Mouse (Mus musculus): Measurements from ENCODE around the gene Arid5b.

DNA sequence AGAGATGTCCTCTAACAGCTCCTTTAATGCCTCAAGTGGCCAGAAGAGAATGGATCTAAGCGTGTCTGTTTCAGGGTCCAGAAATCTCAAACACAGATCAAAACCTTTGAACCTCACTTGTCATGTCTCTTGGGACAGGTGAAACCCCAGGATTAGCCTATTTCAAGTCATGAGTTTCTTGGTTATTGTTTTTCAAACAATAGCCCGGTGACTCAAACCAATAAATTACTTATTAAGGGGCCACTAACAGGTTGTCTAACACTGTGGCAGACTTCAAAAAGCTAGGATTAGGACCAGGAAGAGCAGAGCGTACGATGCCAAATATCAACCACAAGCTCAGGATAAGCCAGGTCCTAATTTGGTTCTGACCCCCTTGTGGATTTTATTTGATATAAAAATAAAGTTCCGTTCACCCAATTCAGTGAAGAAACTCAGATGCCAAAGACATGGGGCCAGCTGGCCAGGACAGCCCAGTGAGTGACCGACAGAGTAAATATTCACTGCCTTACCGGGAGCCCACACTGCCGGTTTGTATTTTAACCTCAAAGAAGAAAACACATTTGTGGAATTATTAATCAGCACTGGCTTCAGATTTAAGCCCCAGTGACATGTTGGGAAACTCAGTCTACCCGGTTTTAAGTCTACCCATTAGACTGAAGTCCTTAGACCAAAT lies 15.1 kb downstream of the Arid5b start:
- TF ChIP-seq CTCF (IDR thresholded peaks at IDR 0.05; ENCODE audit: low read depth) (no peak), EP300 (IDR thresholded peaks at IDR 0.05; ENCODE audit: low read depth) (no peak)

Data from liver, postnatal 0 days (tissue).